Mouse (Mus musculus) c-Kit-positive CD71-positive TER-119-negative erythroid progenitor cells, embryonic 14.5 days (primary cell): ENCODE data around the gene Pth2.

Experiments
- DNase-seq: peaks from one replicate; pipeline ENCODE4 v3.0.0-alpha.2; 2013; ENCODE audit warnings: low read depth

The Pth2 gene

DNA sequence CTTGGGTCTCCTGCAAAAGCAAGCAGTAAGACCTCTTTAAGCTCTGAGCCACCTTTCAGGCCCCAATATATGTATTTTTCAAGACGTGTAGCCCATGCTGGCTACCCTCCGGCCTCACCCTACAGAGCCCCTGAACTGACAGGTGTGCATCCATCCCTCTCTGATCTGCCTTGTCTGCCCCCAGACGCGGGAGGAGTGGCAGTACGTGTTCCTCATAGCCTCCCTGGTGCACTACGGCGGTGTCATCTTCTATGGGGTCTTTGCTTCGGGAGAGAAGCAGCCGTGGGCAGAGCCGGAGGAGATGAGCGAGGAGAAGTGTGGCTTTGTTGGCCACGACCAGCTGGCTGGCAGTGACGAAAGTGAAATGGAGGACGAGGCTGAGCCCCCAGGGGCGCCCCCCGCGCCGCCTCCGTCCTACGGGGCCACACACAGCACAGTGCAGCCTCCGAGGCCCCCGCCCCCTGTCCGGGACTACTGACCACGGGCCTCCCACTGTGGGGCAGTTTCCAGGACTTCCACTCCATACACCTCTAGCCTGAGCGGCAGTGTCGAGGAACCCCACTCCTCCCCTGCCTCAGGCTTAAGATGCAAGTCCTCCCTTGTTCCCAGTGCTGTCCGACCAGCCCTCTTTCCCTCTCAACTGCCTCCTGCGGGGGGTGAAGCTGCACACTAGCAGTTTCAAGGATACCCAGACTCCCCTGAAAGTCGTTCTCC is 6.1 kb upstream of the Pth2 start:
- DNase-seq: no peak

DNA sequence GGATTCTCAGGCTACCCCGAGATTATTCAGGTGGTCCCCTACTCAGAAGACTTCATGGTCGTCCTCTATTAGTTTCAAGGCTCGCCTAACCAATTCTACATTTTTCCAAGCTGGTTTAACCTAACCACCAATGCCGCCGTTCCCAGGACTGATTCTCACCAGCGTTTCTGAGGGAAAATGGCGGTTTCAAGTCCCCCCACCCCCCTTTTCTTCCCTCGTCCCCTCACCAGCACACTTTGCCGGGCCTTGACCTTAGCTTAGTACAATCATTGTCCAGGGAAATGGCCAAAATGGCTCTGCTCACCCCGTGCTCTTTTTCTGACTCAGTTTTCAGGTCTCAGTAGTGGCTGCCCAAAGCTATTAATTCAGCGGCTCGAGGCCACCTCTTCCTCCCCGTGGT is 5.4 kb upstream of the Pth2 start:
- no peak for DNase-seq

DNA sequence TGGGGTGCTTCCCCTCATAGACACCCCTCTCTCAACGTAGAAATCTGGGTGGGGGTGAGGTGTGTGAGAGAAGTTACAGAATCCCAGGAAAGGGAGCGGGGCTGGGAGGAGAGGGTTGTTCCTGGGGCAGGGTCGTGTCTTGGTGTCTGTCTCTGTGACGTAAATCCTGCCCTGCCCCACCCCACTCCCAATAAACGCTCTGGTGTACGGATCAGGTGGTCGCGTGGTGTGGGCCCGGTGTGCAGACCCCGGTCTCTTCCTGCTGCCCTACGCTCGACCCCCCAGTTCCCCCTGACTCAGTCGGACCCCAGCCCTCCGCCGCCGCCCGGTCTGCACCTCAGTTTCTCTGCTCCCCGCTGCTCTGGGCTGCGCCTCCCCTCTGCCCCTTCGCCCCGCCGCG is 4.9 kb upstream of the Pth2 start:
- DNase-seq: no peak

- no peak for DNase-seq
Observed at GRCm38 (mm10) chr7:45176356-45176755, 4.4 kb upstream of the Pth2 start.

GRCm38 (mm10) chr7:45178550-45178949 is 2.2 kb upstream of the Pth2 start:
- no peak for DNase-seq

DNA sequence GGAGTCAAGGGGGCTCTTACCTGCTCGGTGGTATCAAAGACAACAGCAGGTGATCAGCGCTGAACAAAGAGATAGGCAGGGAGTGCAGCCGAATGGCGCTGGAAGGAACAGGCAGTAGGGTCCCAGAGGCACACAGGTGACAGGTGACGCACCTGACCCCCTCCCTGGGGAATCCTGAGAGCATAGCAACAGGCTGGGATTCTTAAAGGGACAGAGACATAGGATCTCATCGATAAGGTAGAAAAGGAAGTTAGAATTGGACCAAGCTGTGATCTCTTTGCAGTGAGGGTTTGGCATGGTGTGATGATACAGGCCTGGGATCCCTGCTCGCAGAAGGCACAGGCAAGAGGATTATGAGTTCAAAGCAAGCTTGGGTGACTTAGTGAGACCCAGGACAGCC is 1.3 kb upstream of the Pth2 start, which contains the start of gene Gfy:
Gfy (minus strand) TSS at position 101 of the 400 bp plus-strand sequence.
- no peak for DNase-seq

- DNase-seq: no peak
Observed at GRCm38 (mm10) chr7:45181540-45181939, 745 bp downstream of the Pth2 start.

DNA sequence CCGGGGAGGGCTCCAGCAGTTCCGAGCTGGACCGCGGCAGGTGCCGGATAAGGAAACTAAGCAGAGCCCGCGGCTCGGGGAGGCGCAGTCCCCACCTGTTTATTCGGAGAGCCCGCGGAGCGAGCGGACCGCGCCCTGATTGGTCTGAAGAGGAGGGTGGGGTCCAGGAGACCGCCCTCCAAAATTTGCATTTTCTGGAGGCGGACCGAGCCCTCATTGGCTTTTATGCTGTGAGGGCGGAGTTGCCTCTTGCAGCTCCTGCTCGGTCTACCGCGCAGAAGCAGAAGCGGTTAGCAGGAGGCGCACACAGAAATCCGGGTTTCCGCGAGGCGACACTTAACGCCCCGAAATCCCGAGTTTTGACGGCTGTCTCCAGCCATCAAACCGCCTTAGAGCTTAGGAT is 1.4 kb downstream of the Pth2 start:
- DNase-seq: peak; percentile 94

- DNase-seq: no peak
Observed at GRCm38 (mm10) chr7:45182606-45183005, 1.8 kb downstream of the Pth2 start.

- DNase-seq: no peak
Observed at GRCm38 (mm10) chr7:45183672-45184071, 2.9 kb downstream of the Pth2 start.

- no peak for DNase-seq
Observed at GRCm38 (mm10) chr7:45185921-45186320, 5.1 kb downstream of the Pth2 start.

- DNase-seq: no peak
Observed at GRCm38 (mm10) chr7:45189600-45189999, 8.8 kb downstream of the Pth2 start.

DNA sequence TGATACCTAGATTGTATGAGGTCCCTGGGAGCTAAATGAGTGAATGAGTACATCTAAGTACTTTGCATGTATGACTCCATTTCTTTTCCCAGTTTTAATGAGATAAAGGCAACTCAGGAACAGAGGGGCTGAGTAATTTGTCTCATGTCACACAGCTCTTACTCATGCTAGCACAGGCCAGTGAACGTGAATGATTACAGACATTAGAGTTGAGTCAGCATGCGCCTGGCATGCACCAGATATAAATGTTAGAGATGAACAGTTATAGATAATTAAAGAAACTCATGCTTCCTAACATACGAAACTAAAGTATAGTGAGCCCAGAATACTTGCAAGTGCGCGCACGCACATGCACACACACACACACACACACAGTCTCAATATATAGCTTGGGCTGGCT is 9.4 kb downstream of the Pth2 start:
- DNase-seq: no peak

DNA sequence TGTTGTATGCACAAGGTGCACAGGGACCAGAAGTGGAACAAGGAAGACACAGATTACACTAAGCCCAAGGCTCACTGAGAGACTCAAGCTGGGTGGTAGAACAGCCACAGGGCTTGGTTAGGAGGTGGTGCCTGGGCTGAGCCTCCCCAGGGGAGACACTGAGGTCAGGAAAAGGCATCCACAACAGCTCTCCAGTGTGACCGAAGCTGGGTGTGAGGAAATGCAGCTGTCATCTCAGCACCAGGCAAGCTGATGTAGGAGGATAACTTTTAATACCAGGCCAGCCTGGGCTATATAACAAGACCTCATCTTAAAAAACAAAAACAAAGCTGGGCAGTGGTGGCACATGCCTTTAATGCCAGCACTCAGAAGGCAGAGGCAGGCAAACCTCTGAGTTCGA is 10.4 kb downstream of the Pth2 start:
- no peak for DNase-seq

DNA sequence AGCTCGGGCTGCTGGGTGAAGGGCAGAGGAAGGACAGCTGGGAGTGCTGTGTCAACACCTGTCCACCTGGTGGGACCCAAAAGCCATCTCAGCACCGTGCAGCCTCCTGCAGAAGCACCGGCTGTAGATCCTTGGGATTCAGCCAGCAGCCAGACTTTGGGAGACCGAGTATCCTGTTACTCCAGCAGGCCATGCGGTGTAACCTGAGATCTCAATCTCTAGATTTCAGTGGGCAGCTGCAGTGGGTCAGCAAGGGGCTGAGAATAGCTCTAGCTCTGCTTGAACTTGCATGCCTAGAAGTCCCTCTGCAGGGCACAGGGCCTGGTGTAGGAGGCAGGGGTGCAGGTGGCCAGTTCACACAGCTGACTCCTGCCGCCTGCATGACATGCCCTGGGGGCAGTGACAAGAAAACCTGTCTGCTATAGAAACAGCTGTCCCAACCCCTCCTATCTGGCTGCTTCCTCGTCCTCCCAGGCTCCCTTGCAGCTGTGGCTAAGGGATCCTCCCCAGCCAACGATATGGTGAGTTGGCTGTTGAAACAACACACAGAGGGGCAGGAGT is 11.1 kb downstream of the Pth2 start:
- no peak for DNase-seq

GRCm38 (mm10) chr7:45192585-45193310 is 12.0 kb downstream of the Pth2 start:
- DNase-seq: no peak

DNA sequence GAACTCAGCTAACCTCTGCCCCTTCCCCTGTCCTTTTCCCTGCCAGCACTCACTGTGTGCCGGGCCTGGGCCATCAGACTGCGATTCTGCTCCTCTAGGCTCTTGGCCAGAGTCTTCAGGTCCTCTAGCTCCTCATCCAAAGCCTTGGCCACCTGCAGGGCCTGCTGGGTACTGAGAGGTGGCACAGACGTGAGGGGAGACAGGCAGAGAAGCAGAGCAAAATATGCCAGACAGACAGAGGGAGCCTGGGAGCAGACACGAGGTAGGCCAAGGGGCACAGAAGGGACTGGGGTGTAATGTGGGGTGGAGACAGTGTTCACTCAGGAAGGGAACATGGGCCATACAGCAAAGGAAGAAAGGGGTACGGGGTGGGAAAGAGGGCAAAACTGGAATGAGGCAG is 12.6 kb downstream of the Pth2 start:
- no peak for DNase-seq

GRCm38 (mm10) chr7:45193871-45194785 is 13.3 kb downstream of the Pth2 start:
- DNase-seq: no peak

DNA sequence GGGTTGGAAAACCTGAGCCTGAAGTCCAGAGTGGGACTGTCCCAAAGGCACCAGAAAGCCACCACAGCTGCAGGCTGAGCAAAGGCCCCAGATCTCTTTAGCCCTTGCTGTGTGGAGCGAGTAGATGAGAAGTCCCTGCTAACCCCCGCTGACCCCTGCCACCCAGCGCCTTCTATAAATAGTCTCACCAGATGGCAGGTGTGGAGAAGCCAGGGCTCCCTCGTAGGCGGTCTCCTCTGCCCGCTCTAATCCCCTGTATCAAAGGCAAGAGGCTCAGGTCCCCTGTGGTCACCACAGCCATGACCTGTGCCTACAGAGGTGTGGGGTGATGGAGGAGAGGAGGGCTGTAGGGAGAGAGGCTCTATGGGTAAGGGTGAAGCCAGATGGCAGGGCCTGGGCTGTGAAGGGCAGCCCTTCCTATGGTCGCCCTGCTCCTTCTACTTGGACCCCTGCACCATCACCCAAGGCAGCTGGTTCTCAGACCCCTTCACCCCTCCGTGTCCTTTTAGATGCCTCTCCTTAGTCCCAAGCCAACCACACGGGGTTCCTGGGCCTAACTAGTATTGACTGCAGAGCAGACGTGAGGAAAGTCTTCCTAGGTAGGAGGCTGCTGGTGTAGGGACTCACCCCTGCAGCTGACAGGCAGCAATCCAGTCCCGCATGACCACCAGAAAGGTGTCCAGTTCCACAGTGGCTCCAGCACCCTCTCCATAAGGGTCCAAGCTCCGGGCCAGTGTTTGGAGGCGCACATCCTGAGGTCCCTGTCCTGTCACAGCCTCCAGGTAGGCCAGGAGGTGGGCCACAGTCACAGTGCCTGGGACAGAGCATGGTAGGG is 14.8 kb downstream of the Pth2 start:
- DNase-seq: no peak

- DNase-seq: no peak
Observed at GRCm38 (mm10) chr7:45196176-45196535, 15.4 kb downstream of the Pth2 start.

- no peak for DNase-seq
Observed at GRCm38 (mm10) chr7:45196994-45197393, 16.2 kb downstream of the Pth2 start.
